Mouse (Mus musculus) ovary, adult 2 months (tissue): ENCODE results near the gene Mrpl22. TPM values are rescaled to one million over a fixed set of nuclear protein-coding genes. Genes with fewer than 3 reads are reported as not detected.

Experiments
- polyA plus RNA-seq: library from polyadenylated mRNA; depleted of rRNA; stranded (reverse); fragments of >200 nt; gene quantifications from 2 replicates; pipeline ENCODE4 v1.2.3, GENCODE M21; 2012; rRNA removed

Gene Mrpl22
- polyA plus RNA-seq: 25.5 and 30.1 TPM in 2 replicates

GRCm38 (mm10) chr11:58171459-58172091 lies at the start of gene Mrpl22:
Mrpl22 (plus strand) TSS chr11:58171661.

GRCm38 (mm10) chr11:58168167-58168915 lies 3.1 kb upstream of the Mrpl22 start, which contains the start of gene Gemin5:
Gemin5 (minus strand) TSS chr11:58168539.

GRCm38 (mm10) chr11:58199229-58200037 lies 28.0 kb downstream of the Mrpl22 start, which contains the start of the genes Igtp and Irgm2:
Igtp (plus strand) TSS chr11:58199556.
Irgm2 (plus strand) TSS chr11:58199618.

Other genes with a start within 250 kb of the Mrpl22 start
- 42.4 and 48.7 TPM in 2 replicates for gene Larp1, start 162.6 kb upstream of the Mrpl22 start, polyA plus RNA-seq
- 2.4 and 3.9 TPM in 2 replicates for gene Gm12248, start 78.5 kb upstream of the Mrpl22 start, polyA plus RNA-seq
- gene Cnot8, start 67.5 kb upstream of the Mrpl22 start, polyA plus RNA-seq: 53.5 and 59.9 TPM in 2 replicates
- 18.3 and 18.6 TPM in 2 replicates for gene Gemin5, start 3.1 kb upstream of the Mrpl22 start, polyA plus RNA-seq
- gene Igtp, start 27.9 kb downstream of the Mrpl22 start, polyA plus RNA-seq: 7.7 and 11.5 TPM in 2 replicates
- gene Irgm2, start 28.0 kb downstream of the Mrpl22 start, polyA plus RNA-seq: 9.3 and 12.9 TPM in 2 replicates
- gene 4930438A08Rik, start 103.1 kb downstream of the Mrpl22 start, polyA plus RNA-seq: 0.25 and 0.50 TPM in 2 replicates
- 40.8 and 41.4 TPM in 2 replicates for gene Zfp692, start 135.4 kb downstream of the Mrpl22 start, polyA plus RNA-seq
- gene Zfp672, start 158.7 kb downstream of the Mrpl22 start, polyA plus RNA-seq: 58.2 and 61.2 TPM in 2 replicates
- gene Sh3bp5l, start 159.1 kb downstream of the Mrpl22 start, polyA plus RNA-seq: 34.0 and 37.9 TPM in 2 replicates
- gene Lypd8, start 207.4 kb downstream of the Mrpl22 start, polyA plus RNA-seq: 0.80 and 1.4 TPM in 2 replicates
- gene 1810065E05Rik, start 249.4 kb downstream of the Mrpl22 start, polyA plus RNA-seq: 0.42 and 1.6 TPM in 2 replicates